Mouse (Mus musculus) bone marrow, adult 2 months (tissue): ENCODE measurements around the gene Syn3.

Experiments
- CTCF ChIP-seq: fragments of 200-500 bp; IDR thresholded peaks from 2 replicates; pipeline ENCODE4 v1.5.1; 2011; ENCODE audit warnings: low read length, control low read depth; ENCODE audit not compliant: control insufficient read depth, insufficient read depth
- POLR2A ChIP-seq: fragments of 200-500 bp; IDR thresholded peaks from 2 replicates; pipeline ENCODE4 v1.6.1; 2011; ENCODE audit warnings: low read depth, mild to moderate bottlenecking, control low read depth, low read length, borderline replicate concordance; ENCODE audit not compliant: control insufficient read depth

- TF ChIP-seq CTCF (no peak), POLR2A (no peak)
Observed at GRCm38 (mm10) chr10:86025906-86026305, 472.8 kb downstream of the Syn3 start.
